In genomic region chr3:94442951-94443596, GRCm38 (mm10) we compare ENCODE assay signal across 8 mouse cellular contexts. TPM values are rescaled to one million over a fixed set of nuclear protein-coding genes. Genes with fewer than 3 reads are reported as not detected.
DNase-seq lines count a peak whose midpoint lies in the region; ATAC-seq and TF ChIP-seq lines count a peak whose summit lies in the region.

Gene Mrpl9 (plus strand): TSS chr3:94443318.

- peak within 1 kb of the TSS; percentile 22; the same call in 1 of the 2 replicates for H3K27ac ChIP-seq in embryonic facial prominence, embryonic 13.5 days
- H3K27ac ChIP-seq in heart, adult 2 months: peak within 1 kb of the TSS; percentile 85
- 0 out of 2 replicates have a peak within 1 kb of the TSS, but pooled peaks have one; percentile 10 for H3K27ac ChIP-seq in limb, embryonic 13.5 days
- peak within 1 kb of the TSS; percentile 72 for H3K27ac ChIP-seq in midbrain, embryonic 16.5 days (ENCODE audit: low read length)

- peaks cover 12% of the 10 kb centered on the region for H3K4me1 ChIP-seq in embryonic facial prominence, embryonic 13.5 days
- H3K4me1 ChIP-seq in heart, adult 2 months (ENCODE audit: control insufficient read depth, insufficient read depth, low read length): peaks cover 1% of the 10 kb centered on the region
- peaks cover 11% of the 10 kb centered on the region for H3K4me1 ChIP-seq in limb, embryonic 13.5 days
- H3K4me1 ChIP-seq in midbrain, embryonic 16.5 days (ENCODE audit: control insufficient read depth, insufficient read depth, low read length): peaks cover 9% of the 10 kb centered on the region

- ATAC-seq in embryonic facial prominence, embryonic 13.5 days (ENCODE audit: insufficient number of reproducible peaks, insufficient read depth, low FRiP score, low TSS enrichment, low read depth): peak; percentile 94
- ATAC-seq in limb, embryonic 13.5 days (ENCODE audit: low FRiP score, low read depth): peak; percentile 98
- ATAC-seq in midbrain, embryonic 16.5 days: peak; percentile 98

- no peaks in the 10 kb centered on the region for H3K9me3 ChIP-seq in embryonic facial prominence, embryonic 13.5 days
- H3K9me3 ChIP-seq in limb, embryonic 13.5 days: no peaks in the 10 kb centered on the region
- no peaks in the 10 kb centered on the region for H3K9me3 ChIP-seq in midbrain, embryonic 16.5 days (replicated peaks; ENCODE audit: control insufficient read depth, low read length, poor library complexity, severe bottlenecking)

- 0 out of 2 replicates have a peak, but pooled peaks cover 6% of the 10 kb centered on the region for H3K27me3 ChIP-seq in embryonic facial prominence, embryonic 13.5 days
- H3K27me3 ChIP-seq in heart, adult 2 months (ENCODE audit: control insufficient read depth, insufficient read depth, low read length): 0 out of 2 replicates have a peak, but pooled peaks cover 3% of the 10 kb centered on the region
- peaks cover 6% of the 10 kb centered on the region; the same call in 1 of the 2 replicates for H3K27me3 ChIP-seq in limb, embryonic 13.5 days
- H3K27me3 ChIP-seq in midbrain, embryonic 16.5 days (ENCODE audit: control insufficient read depth, insufficient read depth, low read depth, low read length): peaks cover 5% of the 10 kb centered on the region; the same call in 1 of the 2 replicates

- TF ChIP-seq CTCF in heart, adult 2 months (IDR thresholded peaks at IDR 0.05): no peak

- peak; percentile 89 for TF ChIP-seq POLR2A in heart, adult 2 months (IDR thresholded peaks at IDR 0.05; ENCODE audit: insufficient read depth, low read depth, low read length)

- intact Hi-C loops in heart, adult 2 months (cut with DNase I): loop anchor here (2.0 to 10.0 kb wide), 2 partner anchors 70 to 128 kb away; partner anchors contain the start of genes Rorc and Them4

- no peak for TF ChIP-seq EP300 in heart, adult 2 months (IDR thresholded peaks at IDR 0.05; ENCODE audit: insufficient read depth, low read depth, low read length)

- H3K4me3 ChIP-seq in embryonic facial prominence, embryonic 13.5 days: peak within 1 kb of the TSS; percentile 79
- H3K4me3 ChIP-seq in heart, adult 2 months: peak within 1 kb of the TSS; percentile 94
- H3K4me3 ChIP-seq in limb, embryonic 13.5 days: peak within 1 kb of the TSS; percentile 96
- H3K4me3 ChIP-seq in midbrain, embryonic 16.5 days (ENCODE audit: low read depth, low read length): peak within 1 kb of the TSS; percentile 91

- H3K4me2 ChIP-seq in embryonic facial prominence, embryonic 13.5 days: peak within 1 kb of the TSS; percentile 84
- H3K4me2 ChIP-seq in limb, embryonic 13.5 days (replicated peaks): peak within 1 kb of the TSS; percentile 87
- H3K4me2 ChIP-seq in midbrain, embryonic 16.5 days (ENCODE audit: low read length): peak within 1 kb of the TSS; percentile 75

- peaks cover 34% of the 10 kb centered on the region for H3K36me3 ChIP-seq in embryonic facial prominence, embryonic 13.5 days
- peaks cover 2% of the 10 kb centered on the region; the same call in 1 of the 2 replicates for H3K36me3 ChIP-seq in heart, adult 2 months (ENCODE audit: control insufficient read depth, insufficient read depth, low read length)
- peaks cover 37% of the 10 kb centered on the region for H3K36me3 ChIP-seq in limb, embryonic 13.5 days
- H3K36me3 ChIP-seq in midbrain, embryonic 16.5 days (ENCODE audit: control insufficient read depth, insufficient read depth, low read length): peaks cover 23% of the 10 kb centered on the region

- 0 out of 2 replicates have a peak, but pooled peaks cover 1% of the 10 kb centered on the region for H3K79me2 ChIP-seq in heart, adult 2 months (replicated peaks; ENCODE audit: control insufficient read depth, insufficient read depth, low read length)

- WGBS in embryonic facial prominence, embryonic 13.5 days: under 1% methylated on average over 39 of the region's 39 CpGs
- under 1% methylated on average over 39 of the region's 39 CpGs for WGBS in heart, adult 2 months
- under 1% methylated on average over 39 of the region's 39 CpGs for WGBS in limb, embryonic 13.5 days
- WGBS in midbrain, embryonic 16.5 days: under 1% methylated on average over 39 of the region's 39 CpGs

- DNase-seq in 3134 (ENCODE audit: extremely low read depth, insufficient read length, low spot score): peak; percentile 95
- peak; percentile 97 to 98 for DNase-seq in adrenal gland, postnatal 36 days
- peak; percentile 95 to 96 for DNase-seq in heart, adult 2 months
- DNase-seq in kidney, adult 8-10 months: peak; percentile 91 to 94
- DNase-seq in spleen, postnatal 10 days (ENCODE audit: low spot score in 2 of 2): peak; percentile 96 to 97

- peak within 1 kb of the TSS; percentile 87 for H3K9ac ChIP-seq in embryonic facial prominence, embryonic 13.5 days
- H3K9ac ChIP-seq in heart, adult 2 months (ENCODE audit: low read depth, low read length): peak within 1 kb of the TSS; percentile 99
- peak within 1 kb of the TSS; percentile 94 for H3K9ac ChIP-seq in limb, embryonic 13.5 days
- peak within 1 kb of the TSS; percentile 93 for H3K9ac ChIP-seq in midbrain, embryonic 16.5 days (ENCODE audit: low read depth, low read length)

RNA-seq across cellular contexts. Expression of gene Mrpl9, which starts in this region (rescaled TPM):
- total RNA-seq in adrenal gland, postnatal 36 days (2021): 10 to 100 TPM; 73.2 to 80.4 TPM
- 64.4 and 68.9 TPM in 2 replicates for polyA plus RNA-seq in embryonic facial prominence, embryonic 13.5 days (2015; fragmentation: Nextera tagmentation; extraction: Ambion mirVana)
- 10 to 100 TPM; 62.0 to 64.1 TPM for total RNA-seq in heart, adult 2 months (2021)
- polyA plus RNA-seq in heart, adult 2 months (2012; rRNA removed): 43.9 and 65.8 TPM in 2 replicates
- polyA plus RNA-seq in limb, embryonic 13.5 days (2015; fragmentation: Nextera tagmentation; extraction: Ambion mirVana): 66.8 and 67.0 TPM in 2 replicates
- 55.1 and 56.5 TPM in 2 replicates for polyA plus RNA-seq in midbrain, embryonic 16.5 days (2015; fragmentation: Nextera tagmentation; extraction: Ambion mirVana)

Comparison
In these comparisons a context has a peak if more than half of its experiments do, and no peak if none do; other contexts are left out.
1. Peak in every context shown above with its lines: DNase-seq, ATAC-seq, H3K4me3 ChIP-seq and H3K27ac ChIP-seq.
2. H3K27ac ChIP-seq: peak in every context shown above with its lines; median percentile 85 in heart, adult 2 months; 72 in midbrain, embryonic 16.5 days; 22 in embryonic facial prominence, embryonic 13.5 days; 10 in limb, embryonic 13.5 days.